In genomic region chr2:114531010-114531756, GRCm38 (mm10) we compare ENCODE assay signal across 24 mouse cellular contexts.
"Had no signal": no experiment of that assay in that cellular context is flagged by ENCODE, and none has a peak within 500 bp of the region (broad histone marks: within the 10 kb centered on the region; RNA-seq: fewer than 3 reads in every experiment).

No protein-coding gene starts in this region.

- H3K36me3 ChIP-seq: hindbrain, embryonic 10.5 days; intestine, embryonic 15.5 days had no signal

- H3K4me3 ChIP-seq: heart, embryonic 10.5 days; heart, embryonic 12.5 days; hindbrain, embryonic 10.5 days; hindbrain, embryonic 12.5 days; intestine, embryonic 15.5 days; layer of hippocampus, adult 2 months; left cerebral cortex, adult 2 months; limb, embryonic 10.5 days; limb, embryonic 12.5 days had no signal

- H3K9me3 ChIP-seq: heart, embryonic 10.5 days; heart, embryonic 12.5 days; hindbrain, embryonic 10.5 days; hindbrain, embryonic 12.5 days; intestine, embryonic 15.5 days; limb, embryonic 10.5 days; limb, embryonic 12.5 days had no signal

- H3K27me3 ChIP-seq: heart, embryonic 12.5 days; hindbrain, embryonic 12.5 days; intestine, embryonic 15.5 days; limb, embryonic 12.5 days had no signal

- H3K9ac ChIP-seq: forebrain, postnatal 0 days; heart, embryonic 12.5 days; hindbrain, embryonic 12.5 days; hindbrain, embryonic 14.5 days; intestine, embryonic 15.5 days; limb, embryonic 12.5 days had no signal

- DNase-seq: forebrain, postnatal 0 days; gastrocnemius, postnatal 14 days; gastrocnemius, postnatal 36 days; heart, adult 18-20 months; heart, postnatal 10 days; heart, postnatal 4 days; kidney, adult 18-20 months; kidney, adult 8-10 months; kidney, postnatal 10 days; kidney, postnatal 25 days; kidney, postnatal 4 days had no signal

- ATAC-seq: forebrain, postnatal 0 days; hindbrain, embryonic 16.5 days; inflammation-experienced regulatory T-cells, adult 6 months; intestine, embryonic 15.5 days; intestine, postnatal 0 days had no signal

- H3K27ac ChIP-seq: heart, embryonic 10.5 days; hindbrain, embryonic 10.5 days; hindbrain, embryonic 12.5 days; hindbrain, embryonic 14.5 days; intestine, embryonic 15.5 days; layer of hippocampus, adult 2 months; left cerebral cortex, adult 2 months; limb, embryonic 10.5 days; limb, embryonic 12.5 days had no signal

- H3K4me1 ChIP-seq: heart, embryonic 12.5 days; hindbrain, embryonic 10.5 days; hindbrain, embryonic 12.5 days; intestine, embryonic 15.5 days; limb, embryonic 10.5 days; limb, embryonic 12.5 days had no signal

- H3K4me2 ChIP-seq: heart, embryonic 12.5 days; hindbrain, embryonic 12.5 days; hindbrain, embryonic 14.5 days; intestine, embryonic 15.5 days; limb, embryonic 12.5 days had no signal
